Mouse (Mus musculus) lung, postnatal 0 days (tissue): ENCODE data around the gene Mfsd11.

Experiments
- CTCF ChIP-seq: IDR thresholded peaks from 2 replicates; pipeline ENCODE4 v1.5.1; 2016; ENCODE audit warnings: antibody characterized with exemption, mild to moderate bottlenecking
- EP300 ChIP-seq: IDR thresholded peaks from 2 replicates; pipeline ENCODE4 v1.6.1; 2016; ENCODE audit warnings: antibody characterized with exemption, mild to moderate bottlenecking, control low read depth

GRCm38 (mm10) chr11:116873987-116874386, 21.7 kb downstream of the Mfsd11 start:
- TF ChIP-seq CTCF (no peak), EP300 (no peak)
